Mouse (Mus musculus): ENCODE results near the gene Rcn3. TPM values are rescaled to one million over a fixed set of nuclear protein-coding genes. Genes with fewer than 3 reads are reported as not detected.
A peak's percentile ranks its signal among the peaks of the same experiment; 100 is the strongest.

Gene Rcn3
- polyA plus RNA-seq, 1 experiment from 2014 or later: 326 TPM

DNA sequence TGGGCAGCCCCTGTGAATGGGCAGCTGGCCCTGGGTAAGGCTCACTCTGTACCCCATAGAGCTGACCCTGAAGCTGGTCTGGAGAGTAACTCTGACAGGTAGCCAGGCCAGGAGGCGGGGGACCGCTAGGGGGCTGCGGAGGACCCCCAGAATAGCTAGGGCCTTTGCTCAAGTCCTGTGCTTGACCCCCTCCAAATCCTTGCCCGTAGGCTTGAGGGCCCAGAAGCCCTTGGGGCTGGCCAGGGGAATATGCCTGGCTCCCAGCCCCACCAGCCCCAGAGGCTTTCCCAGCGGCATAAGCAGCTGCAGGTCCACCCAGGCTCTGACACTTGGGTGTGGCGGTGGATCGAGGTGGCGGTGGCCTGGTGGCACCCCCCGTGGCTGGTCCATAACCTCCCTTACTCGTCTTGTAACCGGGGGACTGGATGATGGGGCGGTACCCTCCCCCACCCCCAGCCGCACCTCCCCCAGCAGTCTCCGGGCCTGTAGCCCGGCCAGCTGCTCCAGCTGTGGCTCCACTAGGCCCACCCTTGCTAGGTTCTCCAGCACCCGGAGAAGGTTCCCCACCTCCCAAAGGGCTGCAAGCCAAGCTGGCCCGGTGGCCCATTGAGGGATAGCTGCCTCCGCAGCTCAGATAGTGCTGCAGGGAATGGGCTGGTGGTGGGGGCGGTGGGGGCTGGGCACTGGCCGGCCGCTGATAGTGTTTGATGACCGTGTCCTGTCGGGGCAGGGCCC lies 42.9 kb downstream of the Rcn3 start:
- H3K4me1 ChIP-seq (replicated peaks; ENCODE audit: control insufficient read depth, insufficient read depth, low read length): peaks cover 16% of the 10 kb centered on the region
- peaks cover 53% of the 10 kb centered on the region for H3K36me3 ChIP-seq (ENCODE audit: control insufficient read depth, insufficient read depth, low read length)
- no peak overlapping the region for H3K27ac ChIP-seq (ENCODE audit: low read length)
- 84% methylated on average over 23 of the region's 23 CpGs for WGBS
- H3K4me3 ChIP-seq (ENCODE audit: low read length): no peak overlapping the region
- no peaks in the 10 kb centered on the region for H3K9me3 ChIP-seq (ENCODE audit: control insufficient read depth, low read length)
- no peak overlapping the region for H3K9ac ChIP-seq (ENCODE audit: low read length)
- no peaks in the 10 kb centered on the region for H3K27me3 ChIP-seq (ENCODE audit: control insufficient read depth, insufficient read depth, low read depth, low read length)
- ATAC-seq (ENCODE audit: low read depth): no peak
- H3K4me2 ChIP-seq (ENCODE audit: low read depth, low read length): no peak overlapping the region

- ATAC-seq (ENCODE audit: low read depth): no peak
- Histone ChIP-seq H3K9me3 (ENCODE audit: control insufficient read depth, low read length) (no peaks in the 10 kb centered on the region), H3K27ac (ENCODE audit: low read length) (no peak overlapping the region), H3K9ac (ENCODE audit: low read length) (no peak overlapping the region), H3K4me3 (ENCODE audit: low read length) (no peak overlapping the region), H3K36me3 (ENCODE audit: control insufficient read depth, insufficient read depth, low read length) (peaks cover 58% of the 10 kb centered on the region), H3K4me2 (ENCODE audit: low read depth, low read length) (no peak overlapping the region), H3K27me3 (ENCODE audit: control insufficient read depth, insufficient read depth, low read depth, low read length) (no peaks in the 10 kb centered on the region), H3K4me1 (replicated peaks; ENCODE audit: control insufficient read depth, insufficient read depth, low read length) (peaks cover 16% of the 10 kb centered on the region)
- 88% methylated on average over 38 of the region's 38 CpGs for WGBS
Observed at GRCm38 (mm10) chr7:45048001-45048890, 43.8 kb downstream of the Rcn3 start.

DNA sequence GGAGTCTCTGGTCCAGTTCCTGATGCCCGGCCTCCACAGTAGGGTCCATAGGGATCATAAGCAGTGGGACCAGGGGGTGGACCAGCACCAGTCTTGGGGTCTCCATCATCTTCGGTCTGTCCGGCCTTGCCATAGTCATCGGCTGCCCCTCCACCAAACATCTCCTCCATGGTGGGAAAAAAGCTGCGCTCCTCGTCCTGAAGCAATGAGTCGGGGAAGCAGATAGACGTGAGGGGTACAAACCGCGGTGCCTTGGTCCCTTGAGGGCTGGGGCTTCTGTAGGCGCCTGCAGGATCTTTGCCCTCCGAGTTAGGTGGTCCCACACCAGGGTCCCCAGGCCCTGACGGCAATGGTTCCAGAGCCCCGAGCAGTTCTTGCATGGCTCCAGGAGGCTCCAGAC lies 44.5 kb downstream of the Rcn3 start:
- Histone ChIP-seq H3K4me2 (ENCODE audit: low read depth, low read length) (no peak overlapping the region), H3K4me1 (replicated peaks; ENCODE audit: control insufficient read depth, insufficient read depth, low read length) (peaks cover 16% of the 10 kb centered on the region), H3K9me3 (ENCODE audit: control insufficient read depth, low read length) (no peaks in the 10 kb centered on the region), H3K27ac (ENCODE audit: low read length) (no peak overlapping the region), H3K9ac (ENCODE audit: low read length) (no peak overlapping the region), H3K27me3 (ENCODE audit: control insufficient read depth, insufficient read depth, low read depth, low read length) (no peaks in the 10 kb centered on the region), H3K36me3 (ENCODE audit: control insufficient read depth, insufficient read depth, low read length) (peaks cover 65% of the 10 kb centered on the region), H3K4me3 (ENCODE audit: low read length) (no peak overlapping the region)
- ATAC-seq (ENCODE audit: low read depth): no peak
- WGBS: 97% methylated on average over 14 of the region's 14 CpGs

- WGBS: 91% methylated on average over 26 of the region's 26 CpGs
- Histone ChIP-seq H3K4me3 (ENCODE audit: low read length) (no peak overlapping the region), H3K4me1 (replicated peaks; ENCODE audit: control insufficient read depth, insufficient read depth, low read length) (peaks cover 15% of the 10 kb centered on the region), H3K9me3 (ENCODE audit: control insufficient read depth, low read length) (no peaks in the 10 kb centered on the region), H3K27ac (ENCODE audit: low read length) (no peak overlapping the region), H3K4me2 (ENCODE audit: low read depth, low read length) (no peak overlapping the region), H3K36me3 (ENCODE audit: control insufficient read depth, insufficient read depth, low read length) (peaks cover 69% of the 10 kb centered on the region), H3K27me3 (ENCODE audit: control insufficient read depth, insufficient read depth, low read depth, low read length) (no peaks in the 10 kb centered on the region), H3K9ac (ENCODE audit: low read length) (no peak overlapping the region)
- no peak for ATAC-seq (ENCODE audit: low read depth)
Observed at GRCm38 (mm10) chr7:45046853-45047350, 45.1 kb downstream of the Rcn3 start.

DNA sequence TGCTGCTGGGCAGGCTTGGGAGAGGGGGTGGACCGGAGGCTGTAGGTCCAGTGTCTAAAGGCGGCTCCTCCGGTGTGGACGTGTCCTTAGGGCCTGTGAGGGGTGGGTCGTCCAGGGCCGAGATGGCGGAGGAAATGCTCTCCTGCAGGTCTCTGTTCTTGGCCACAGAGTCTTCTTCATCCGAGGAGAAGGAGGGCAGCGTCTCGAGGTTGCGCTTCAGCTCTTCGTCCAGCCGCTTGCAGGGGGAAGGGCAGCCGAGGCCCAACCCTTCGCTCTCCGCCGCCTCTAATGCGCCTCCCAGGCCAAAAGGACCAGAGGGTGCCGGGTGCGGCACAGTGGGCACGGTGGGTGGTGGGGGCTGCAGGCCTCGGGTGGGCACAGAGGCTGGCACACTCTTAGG lies 46.3 kb downstream of the Rcn3 start:
- Histone ChIP-seq H3K36me3 (ENCODE audit: control insufficient read depth, insufficient read depth, low read length) (peaks cover 73% of the 10 kb centered on the region), H3K4me1 (replicated peaks; ENCODE audit: control insufficient read depth, insufficient read depth, low read length) (peaks cover 3% of the 10 kb centered on the region), H3K9me3 (ENCODE audit: control insufficient read depth, low read length) (no peaks in the 10 kb centered on the region), H3K27ac (ENCODE audit: low read length) (no peak overlapping the region), H3K4me3 (ENCODE audit: low read length) (no peak overlapping the region), H3K9ac (ENCODE audit: low read length) (no peak overlapping the region), H3K27me3 (ENCODE audit: control insufficient read depth, insufficient read depth, low read depth, low read length) (no peaks in the 10 kb centered on the region), H3K4me2 (ENCODE audit: low read depth, low read length) (no peak overlapping the region)
- no peak for ATAC-seq (ENCODE audit: low read depth)
- whole genome bisulfite sequencing: 92% methylated on average over 22 of the region's 22 CpGs

GRCm38 (mm10) chr7:45043307-45043706 lies 48.7 kb downstream of the Rcn3 start:
- no peak overlapping the region for H3K4me3 ChIP-seq (ENCODE audit: low read length)
- H3K27ac ChIP-seq (ENCODE audit: low read length): no peak overlapping the region
- H3K9me3 ChIP-seq (ENCODE audit: control insufficient read depth, low read length): no peaks in the 10 kb centered on the region

DNA sequence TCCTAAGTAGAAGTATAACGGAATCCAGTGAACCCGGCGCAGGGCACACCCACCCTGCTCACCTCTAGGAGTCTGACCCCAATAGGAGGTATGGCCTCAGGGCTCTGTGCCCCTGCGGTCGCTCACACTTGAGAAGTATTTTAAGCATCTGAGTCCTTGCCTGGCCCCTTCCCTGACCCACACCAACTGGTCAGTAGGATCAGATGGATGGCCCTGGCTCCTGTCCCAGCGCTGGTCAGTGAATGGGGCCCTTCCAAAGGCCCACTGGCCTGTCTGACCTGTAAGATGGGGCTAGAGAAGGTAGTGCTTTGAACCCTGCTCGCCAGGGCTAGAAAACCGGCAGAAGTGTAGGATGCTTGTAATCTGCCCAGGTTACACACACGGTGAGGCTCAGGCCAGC lies 51.2 kb downstream of the Rcn3 start:
- H3K36me3 ChIP-seq (ENCODE audit: control insufficient read depth, insufficient read depth, low read length): peaks cover 65% of the 10 kb centered on the region

More at GRCm38 (mm10) chr7:45043307-45043706, 48.7 kb downstream of the Rcn3 start:
- no peak for ATAC-seq (ENCODE audit: low read depth)
- Histone ChIP-seq H3K4me2 (ENCODE audit: low read depth, low read length) (no peak overlapping the region), H3K27me3 (ENCODE audit: control insufficient read depth, insufficient read depth, low read depth, low read length) (no peaks in the 10 kb centered on the region), H3K36me3 (ENCODE audit: control insufficient read depth, insufficient read depth, low read length) (peaks cover 73% of the 10 kb centered on the region), H3K9ac (ENCODE audit: low read length) (no peak overlapping the region), H3K4me1 (replicated peaks; ENCODE audit: control insufficient read depth, insufficient read depth, low read length) (no peaks in the 10 kb centered on the region)
- 90% methylated on average over 14 of the region's 14 CpGs for WGBS

GRCm38 (mm10) chr7:45038411-45038810 lies 53.6 kb downstream of the Rcn3 start:
- Histone ChIP-seq H3K9ac (ENCODE audit: low read length) (no peak overlapping the region), H3K4me2 (ENCODE audit: low read depth, low read length) (no peak overlapping the region), H3K4me3 (ENCODE audit: low read length) (no peak overlapping the region), H3K4me1 (replicated peaks; ENCODE audit: control insufficient read depth, insufficient read depth, low read length) (no peaks in the 10 kb centered on the region), H3K9me3 (ENCODE audit: control insufficient read depth, low read length) (no peaks in the 10 kb centered on the region), H3K27me3 (ENCODE audit: control insufficient read depth, insufficient read depth, low read depth, low read length) (no peaks in the 10 kb centered on the region), H3K36me3 (ENCODE audit: control insufficient read depth, insufficient read depth, low read length) (peaks cover 72% of the 10 kb centered on the region), H3K27ac (ENCODE audit: low read length) (no peak overlapping the region)
- no peak for ATAC-seq (ENCODE audit: low read depth)
- WGBS: 95% methylated on average over 9 of the region's 9 CpGs

More for the DNA sequence above, 51.2 kb downstream of the Rcn3 start:
- H3K4me1 ChIP-seq (replicated peaks; ENCODE audit: control insufficient read depth, insufficient read depth, low read length): no peaks in the 10 kb centered on the region
- no peak overlapping the region for H3K27ac ChIP-seq (ENCODE audit: low read length)
- no peak overlapping the region for H3K4me3 ChIP-seq (ENCODE audit: low read length)
- H3K9me3 ChIP-seq (ENCODE audit: control insufficient read depth, low read length): no peaks in the 10 kb centered on the region
- no peak overlapping the region for H3K9ac ChIP-seq (ENCODE audit: low read length)
- no peaks in the 10 kb centered on the region for H3K27me3 ChIP-seq (ENCODE audit: control insufficient read depth, insufficient read depth, low read depth, low read length)
- ATAC-seq (ENCODE audit: low read depth): no peak
- WGBS: 92% methylated on average over 9 of the region's 9 CpGs
- H3K4me2 ChIP-seq (ENCODE audit: low read depth, low read length): no peak overlapping the region

- Histone ChIP-seq H3K4me1 (replicated peaks; ENCODE audit: control insufficient read depth, insufficient read depth, low read length) (no peaks in the 10 kb centered on the region), H3K4me2 (ENCODE audit: low read depth, low read length) (no peak overlapping the region), H3K36me3 (ENCODE audit: control insufficient read depth, insufficient read depth, low read length) (peaks cover 72% of the 10 kb centered on the region), H3K4me3 (ENCODE audit: low read length) (no peak overlapping the region), H3K9ac (ENCODE audit: low read length) (no peak overlapping the region), H3K9me3 (ENCODE audit: control insufficient read depth, low read length) (no peaks in the 10 kb centered on the region), H3K27me3 (ENCODE audit: control insufficient read depth, insufficient read depth, low read depth, low read length) (no peaks in the 10 kb centered on the region), H3K27ac (ENCODE audit: low read length) (no peak overlapping the region)
- WGBS: 64% methylated on average over 7 of the region's 7 CpGs
- ATAC-seq (ENCODE audit: low read depth): 0 out of 2 replicates have a peak, but pooled peaks have one; percentile 64
Observed at GRCm38 (mm10) chr7:45037720-45038361, 54.2 kb downstream of the Rcn3 start.
